Mouse (Mus musculus) spleen, adult 2 months (tissue): ENCODE results near the gene Pak7. TPM values are rescaled to one million over a fixed set of nuclear protein-coding genes. Genes with fewer than 3 reads are reported as not detected.

ENCODE experiments used
- DNase-seq, 2 experiments: peaks; one replicate each; pipeline versions ENCODE4 v3.0.0 to v3.0.0-alpha.2; 2012 to 2021; ENCODE audit warnings: low spot score in 2 of 2, low read depth in 1 of 2
- H3K27ac ChIP-seq: fragments of 200-500 bp; 2 replicates; pipeline ENCODE4 v1.5.1; 2012; ENCODE audit warnings: low read length, inconsistent platforms; ENCODE audit not compliant: insufficient read depth
- H3K27me3 ChIP-seq: fragments of 200-500 bp; 2 replicates; pipeline ENCODE4 v1.6.1; 2012; ENCODE audit warnings: mild to moderate bottlenecking, moderate library complexity, low read length, inconsistent platforms; ENCODE audit not compliant: control insufficient read depth, insufficient read depth
- H3K36me3 ChIP-seq: fragments of 200-500 bp; 2 replicates; pipeline ENCODE4 v1.6.1; 2012; ENCODE audit warnings: mild to moderate bottlenecking, low read length, inconsistent platforms; ENCODE audit not compliant: control insufficient read depth, insufficient read depth
- H3K4me1 ChIP-seq: fragments of 200-500 bp; 2 replicates; pipeline ENCODE4 v1.6.1; 2011; ENCODE audit warnings: inconsistent platforms; ENCODE audit not compliant: control insufficient read depth, insufficient read depth, insufficient read length
- H3K4me3 ChIP-seq: fragments of 200-500 bp; 2 replicates; pipeline ENCODE4 v1.5.1; 2011; ENCODE audit warnings: mild to moderate bottlenecking, inconsistent platforms; ENCODE audit not compliant: insufficient read depth, insufficient read length; ENCODE audit errors: extremely low read depth
- CTCF ChIP-seq: fragments of 200-500 bp; IDR thresholded peaks from 2 replicates; pipeline ENCODE4 v1.5.1; 2011; ENCODE audit warnings: mild to moderate bottlenecking, inconsistent platforms; ENCODE audit not compliant: insufficient read depth, insufficient read length, insufficient replicate concordance; ENCODE audit errors: extremely low read depth
- POLR2A ChIP-seq: fragments of 200-500 bp; IDR thresholded peaks from 2 replicates; pipeline ENCODE4 v1.6.1; 2011; ENCODE audit warnings: low read depth, low read length, inconsistent platforms
- WGBS: fragments of 180-500 bp; shearing (Covaris S2); methylation state at CpG from one replicate; pipeline ENCODE4 v1.1.7; 2018; 5-methylcytosine and 5-hydroxymethylcytosine counted together
- polyA plus RNA-seq: library from polyadenylated mRNA; depleted of rRNA; stranded (reverse); fragments of >200 nt; gene quantifications from 2 replicates; pipeline ENCODE4 v1.2.3, GENCODE M21; 2012

The Pak7 gene
- polyA plus RNA-seq, 1 experiment, result not detected

DNA sequence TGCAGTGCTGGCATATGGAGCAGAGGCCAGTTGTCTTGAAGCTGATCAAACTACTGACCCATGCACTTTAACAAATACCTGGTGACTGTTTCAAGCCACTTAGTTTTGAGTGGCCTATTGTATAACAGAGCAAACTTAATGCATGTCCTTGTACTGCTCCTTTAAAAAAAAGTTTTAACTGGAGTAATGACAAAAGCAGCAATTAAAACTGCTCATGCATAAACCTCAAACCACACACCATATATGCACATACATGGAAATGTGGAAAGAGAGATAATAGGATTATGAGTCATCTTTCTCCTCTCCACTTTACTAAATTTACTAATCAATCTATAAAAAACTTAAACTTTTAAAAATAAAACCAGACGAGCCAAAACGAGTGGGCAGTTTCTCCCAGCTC is 291.8 kb downstream of the Pak7 start:
- Histone ChIP-seq H3K4me1 (no peaks in the 10 kb centered on the region), H3K27me3 (no peaks in the 10 kb centered on the region), H3K27ac (no peak overlapping the region), H3K4me3 (no peak overlapping the region), H3K36me3 (no peaks in the 10 kb centered on the region)
- 38% methylated on average over 2 of the region's 2 CpGs for WGBS
- no peak for DNase-seq
- TF ChIP-seq CTCF (no peak), POLR2A (no peak)

DNA sequence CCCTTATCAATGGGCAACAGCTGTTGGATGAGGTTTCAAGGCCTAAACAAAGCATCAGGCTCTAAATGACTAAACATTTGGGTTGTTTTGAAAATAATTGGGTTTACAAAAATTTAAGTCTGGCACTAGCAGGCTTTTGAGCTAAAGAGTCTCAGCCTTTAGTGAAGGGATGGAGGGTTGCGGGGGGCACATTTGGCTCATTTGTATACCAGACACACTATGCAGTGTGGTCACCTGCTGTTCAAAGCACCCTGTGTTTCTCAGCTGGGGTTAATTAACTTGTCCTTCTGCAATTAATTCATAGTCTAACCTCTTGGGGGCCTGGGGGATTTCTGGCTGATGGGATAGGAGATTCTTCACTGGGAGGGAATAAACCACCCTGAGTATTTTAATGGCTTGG is 323.4 kb downstream of the Pak7 start:
- WGBS, result 88% methylated on average over 1 of the region's 1 CpGs
- no peak for DNase-seq

DNA sequence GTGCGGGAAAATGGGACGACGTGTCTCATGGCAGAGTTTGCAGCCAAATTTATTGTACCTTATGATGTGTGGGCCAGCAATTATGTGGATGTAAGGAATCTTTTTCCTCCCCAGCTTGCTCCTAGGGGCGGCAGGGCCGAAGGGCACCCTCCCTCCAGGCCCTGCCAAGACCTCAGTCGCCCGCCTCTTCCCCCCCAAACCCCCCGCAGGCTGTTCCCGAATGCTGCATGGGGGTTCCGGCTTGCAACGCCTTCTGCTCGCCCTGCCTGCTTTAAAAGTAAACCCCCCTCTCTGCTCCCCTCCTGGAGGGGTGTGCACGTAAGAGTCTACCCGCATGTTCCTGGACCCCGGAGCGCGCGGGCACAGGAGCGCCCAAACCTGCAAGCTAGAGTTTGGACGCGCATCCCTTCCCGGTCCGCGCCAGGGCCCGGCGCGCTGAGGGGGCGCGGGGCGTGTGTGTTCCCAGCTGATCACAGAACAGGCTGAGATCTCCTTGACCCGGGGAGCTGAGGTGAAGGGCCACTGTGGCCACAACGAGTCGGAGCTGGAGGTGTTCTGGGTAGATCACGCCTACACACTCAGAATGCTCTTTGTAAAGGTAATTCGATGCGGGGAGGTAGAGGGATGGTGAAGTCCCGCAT is 328.6 kb downstream of the Pak7 start:
- Histone ChIP-seq H3K27ac (no peak overlapping the region), H3K36me3 (no peaks in the 10 kb centered on the region), H3K4me1 (no peaks in the 10 kb centered on the region), H3K27me3 (no peaks in the 10 kb centered on the region), H3K4me3 (no peak overlapping the region)
- no peak for DNase-seq
- 7% methylated on average over 37 of the region's 37 CpGs for WGBS
- no peak for TF ChIP-seq CTCF
- TF ChIP-seq POLR2A, result no peak

More for the DNA sequence above, 323.4 kb downstream of the Pak7 start:
- TF ChIP-seq POLR2A, result no peak
- TF ChIP-seq CTCF, result no peak
- H3K27me3 ChIP-seq, result no peaks in the 10 kb centered on the region
- H3K4me1 ChIP-seq, result no peaks in the 10 kb centered on the region
- H3K36me3 ChIP-seq, result no peaks in the 10 kb centered on the region
- no peak overlapping the region for H3K27ac ChIP-seq
- H3K4me3 ChIP-seq, result no peak overlapping the region

DNA sequence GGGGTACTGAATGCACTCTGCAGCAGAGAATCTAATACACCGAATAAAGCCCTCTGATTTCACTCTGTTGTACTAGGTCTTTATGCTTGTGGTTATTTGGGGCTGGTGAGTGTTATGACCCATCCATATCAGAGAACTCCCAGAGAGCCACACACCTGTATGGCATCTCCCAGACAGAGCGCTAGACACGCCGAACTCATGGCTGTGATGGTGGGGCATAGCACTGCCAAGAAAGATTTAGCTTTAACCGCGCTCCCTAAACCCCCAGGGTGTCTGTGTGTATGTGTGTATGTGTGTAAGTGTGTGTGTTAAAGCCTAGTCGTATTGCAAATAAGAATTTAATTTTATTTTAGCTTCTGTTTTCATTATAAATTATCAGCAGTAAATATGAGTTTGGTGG is 329.4 kb downstream of the Pak7 start:
- no peaks in the 10 kb centered on the region for H3K4me1 ChIP-seq
- no peak overlapping the region for H3K4me3 ChIP-seq
- DNase-seq, result no peak
- no peaks in the 10 kb centered on the region for H3K27me3 ChIP-seq
- no peaks in the 10 kb centered on the region for H3K36me3 ChIP-seq
- 13% methylated on average over 7 of the region's 7 CpGs for WGBS
- no peak overlapping the region for H3K27ac ChIP-seq
- TF ChIP-seq POLR2A, result no peak
- TF ChIP-seq CTCF, result no peak

DNA sequence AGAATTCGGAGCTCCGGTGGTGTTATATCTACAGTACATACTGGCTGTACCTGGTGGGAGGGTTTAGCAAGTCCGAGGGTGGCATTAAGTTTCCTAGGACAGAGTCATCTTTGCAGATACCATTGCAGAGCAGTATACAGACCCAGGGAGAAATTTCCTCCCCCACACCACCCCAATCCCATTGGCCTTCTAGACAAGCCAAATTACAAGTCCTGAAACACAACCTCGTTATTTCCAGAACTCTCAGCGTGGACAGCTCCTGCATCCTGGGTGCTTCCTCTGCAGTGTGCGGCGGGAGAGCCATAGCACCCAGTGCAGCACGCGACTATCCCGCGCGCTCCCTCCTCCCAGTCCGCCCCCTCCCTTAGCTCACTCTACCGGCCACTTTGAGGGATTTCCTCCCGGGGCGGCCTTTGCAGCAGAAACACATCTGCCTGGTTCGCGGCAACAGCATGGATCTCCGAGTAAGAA is 329.9 kb downstream of the Pak7 start:
- no peak for DNase-seq
- WGBS, result 6% methylated on average over 19 of the region's 19 CpGs
- TF ChIP-seq CTCF (no peak), POLR2A (no peak)
- no peaks in the 10 kb centered on the region for H3K4me1 ChIP-seq
- H3K27me3 ChIP-seq, result no peaks in the 10 kb centered on the region
- no peak overlapping the region for H3K27ac ChIP-seq
- no peak overlapping the region for H3K4me3 ChIP-seq
- H3K36me3 ChIP-seq, result no peaks in the 10 kb centered on the region

- 34% methylated on average over 8 of the region's 8 CpGs for WGBS
- Histone ChIP-seq H3K27ac (no peak within 1 kb of the TSS), H3K4me1 (no peaks in the 10 kb centered on the region), H3K36me3 (no peaks in the 10 kb centered on the region), H3K4me3 (no peak within 1 kb of the TSS), H3K27me3 (no peaks in the 10 kb centered on the region)
- TF ChIP-seq CTCF, result no peak
- no peak for TF ChIP-seq POLR2A
- DNase-seq, result no peak
Measured at GRCm38 (mm10) chr2:136051688-136052289, 336.0 kb downstream of the Pak7 start, which contains the start of gene Lamp5. Lamp5 (plus strand) TSS chr2:136052239.

DNA sequence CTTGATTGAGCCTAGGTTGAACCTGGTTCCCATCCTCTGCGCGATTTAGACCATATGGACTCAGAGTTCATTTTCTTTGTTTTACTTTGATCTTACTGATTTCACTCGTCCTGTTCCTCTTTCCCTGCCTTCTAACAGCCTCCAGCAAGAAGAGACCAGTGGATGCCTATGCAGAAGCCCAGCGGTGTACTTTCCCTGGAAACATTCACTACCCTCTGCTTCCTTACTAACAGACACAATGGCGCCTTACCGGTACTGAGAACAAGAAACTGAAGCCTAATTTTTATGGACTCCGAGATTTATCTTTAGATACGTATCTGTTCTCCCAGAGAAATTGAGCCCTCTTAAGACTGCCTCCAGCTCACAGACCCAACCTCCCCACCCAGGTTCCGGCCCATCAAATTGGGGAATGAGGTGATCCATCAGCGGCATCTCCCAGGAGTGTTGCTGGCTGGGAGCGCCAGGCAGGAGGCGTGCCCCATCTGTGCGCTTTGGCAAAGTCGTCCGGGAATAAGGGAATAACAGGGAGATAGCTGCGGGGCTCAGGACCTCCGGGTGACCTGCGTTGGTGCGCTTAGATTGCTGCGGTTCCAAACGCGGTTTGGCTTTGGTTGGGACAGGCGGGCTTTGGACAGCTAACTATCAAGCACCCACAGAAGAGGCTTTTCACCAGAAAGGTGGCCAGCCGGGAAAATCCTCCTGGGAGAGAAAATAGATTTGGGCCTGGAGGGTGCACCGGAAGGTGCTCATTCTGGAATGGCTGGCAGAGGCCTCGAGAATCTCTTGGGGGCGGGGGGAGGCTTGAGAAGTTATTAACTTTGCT is 336.8 kb downstream of the Pak7 start:
- 31% methylated on average over 27 of the region's 27 CpGs for WGBS
- H3K36me3 ChIP-seq, result no peaks in the 10 kb centered on the region

More for the DNA sequence above, 336.8 kb downstream of the Pak7 start:
- Histone ChIP-seq H3K27me3 (no peaks in the 10 kb centered on the region), H3K27ac (no peak overlapping the region), H3K4me1 (no peaks in the 10 kb centered on the region), H3K4me3 (no peak overlapping the region)
- no peak for DNase-seq
- no peak for TF ChIP-seq CTCF
- TF ChIP-seq POLR2A, result no peak
